Mouse (Mus musculus): ENCODE measurements around the gene Rasal2.

DNA sequence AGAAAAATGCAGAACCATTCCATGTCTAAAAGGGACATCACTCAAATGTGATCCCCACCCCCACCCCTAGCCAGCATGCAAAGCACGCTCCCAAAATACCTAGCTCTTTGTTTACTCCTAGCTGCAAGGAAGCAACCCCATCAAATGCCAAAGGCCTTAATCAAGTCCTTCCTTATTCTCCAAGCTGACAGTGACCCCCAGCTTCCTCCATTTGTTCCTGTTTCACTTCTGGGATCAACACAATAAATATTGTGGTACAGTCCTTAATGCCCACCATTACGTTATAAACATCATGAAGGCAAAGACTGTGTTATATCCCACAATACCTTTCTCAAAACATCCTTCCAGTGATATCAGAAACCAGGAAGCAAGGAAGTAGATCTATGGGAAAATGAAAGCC is 4.2 kb upstream of the Rasal2 start:
- TF ChIP-seq CTCF (conservative IDR thresholded peaks at IDR 0.05; ENCODE audit: low read length), result no peak
- no peak for TF ChIP-seq NANOG (IDR thresholded peaks at IDR 0.05; ENCODE audit: borderline replicate concordance, low read length)

Measured in E14TG2a.4 (cell line).